Mouse (Mus musculus): ENCODE data around the gene Sema6d. TPM values are rescaled to one million over a fixed set of nuclear protein-coding genes. Genes with fewer than 3 reads are reported as not detected.
A peak's percentile ranks its signal among the peaks of the same experiment; 100 is the strongest.

The Sema6d gene
- polyA plus RNA-seq (2014; fragmentation: Nextera tagmentation; extraction: Ambion mirVana) = 27.9 and 28.1 TPM in 2 replicates

GRCm38 (mm10) chr2:124089813-124090230 lies at the start of gene Sema6d:
Sema6d (plus strand) TSS chr2:124089969.
- Histone ChIP-seq H3K4me1 (ENCODE audit: control insufficient read depth, insufficient read depth, low read length) (no peaks in the 10 kb centered on the region), H3K27ac (ENCODE audit: low read depth, low read length) (peak within 1 kb of the TSS; percentile 39; the same call in 1 of the 2 replicates), H3K4me2 (ENCODE audit: low read depth) (peak within 1 kb of the TSS; percentile 98), H3K9me3 (ENCODE audit: control insufficient read depth, low read length) (no peaks in the 10 kb centered on the region), H3K36me3 (ENCODE audit: control insufficient read depth, insufficient read depth, low read length) (no peaks in the 10 kb centered on the region), H3K4me3 (ENCODE audit: low read depth, low read length) (peak within 1 kb of the TSS; percentile 56), H3K27me3 (ENCODE audit: control insufficient read depth, insufficient read depth, low read length) (peaks cover 11% of the 10 kb centered on the region), H3K9ac (ENCODE audit: low read length) (peak within 1 kb of the TSS; percentile 69)
- ATAC-seq (ENCODE audit: insufficient read depth, low FRiP score, low TSS enrichment) = peak; percentile 74
- DNase-seq (ENCODE audit: low spot score) = no peak
- 2% methylated on average over 28 of the region's 29 CpGs for WGBS

GRCm38 (mm10) chr2:124059910-124060309 lies 29.9 kb upstream of the Sema6d start:
- Histone ChIP-seq H3K9me3 (ENCODE audit: control insufficient read depth, low read length) (no peaks in the 10 kb centered on the region), H3K27me3 (ENCODE audit: control insufficient read depth, insufficient read depth, low read length) (no peaks in the 10 kb centered on the region), H3K27ac (ENCODE audit: low read depth, low read length) (no peak overlapping the region), H3K4me2 (ENCODE audit: low read depth) (no peak overlapping the region), H3K4me1 (ENCODE audit: control insufficient read depth, insufficient read depth, low read length) (no peaks in the 10 kb centered on the region), H3K9ac (ENCODE audit: low read length) (no peak overlapping the region), H3K4me3 (ENCODE audit: low read depth, low read length) (no peak overlapping the region), H3K36me3 (ENCODE audit: control insufficient read depth, insufficient read depth, low read length) (no peaks in the 10 kb centered on the region)
- 83% methylated on average over 3 of the region's 3 CpGs for WGBS
- ATAC-seq (ENCODE audit: insufficient read depth, low FRiP score, low TSS enrichment) (no peak), DNase-seq (ENCODE audit: low spot score) (no peak)

- Histone ChIP-seq H3K36me3 (ENCODE audit: control insufficient read depth, insufficient read depth, low read length) (no peaks in the 10 kb centered on the region), H3K27me3 (ENCODE audit: control insufficient read depth, insufficient read depth, low read length) (no peaks in the 10 kb centered on the region), H3K9me3 (ENCODE audit: control insufficient read depth, low read length) (no peaks in the 10 kb centered on the region), H3K9ac (ENCODE audit: low read length) (no peak overlapping the region), H3K4me1 (ENCODE audit: control insufficient read depth, insufficient read depth, low read length) (no peaks in the 10 kb centered on the region), H3K27ac (ENCODE audit: low read depth, low read length) (no peak overlapping the region), H3K4me2 (ENCODE audit: low read depth) (no peak overlapping the region), H3K4me3 (ENCODE audit: low read depth, low read length) (no peak overlapping the region)
- 88% methylated on average over 4 of the region's 4 CpGs for WGBS
- DNase-seq (ENCODE audit: low spot score) (no peak), ATAC-seq (ENCODE audit: insufficient read depth, low FRiP score, low TSS enrichment) (no peak)
These were observed 21.4 kb upstream of the Sema6d start for GRCm38 (mm10) chr2:124068380-124068779.

- peak; percentile 75 for ATAC-seq (ENCODE audit: insufficient read depth, low FRiP score, low TSS enrichment)
These were observed 19.1 kb upstream of the Sema6d start for GRCm38 (mm10) chr2:124070664-124071063.

GRCm38 (mm10) chr2:124071380-124071779 lies 18.4 kb upstream of the Sema6d start:
- no peak overlapping the region for H3K4me2 ChIP-seq (ENCODE audit: low read depth)
- H3K4me3 ChIP-seq (ENCODE audit: low read depth, low read length) = no peak overlapping the region
- no peaks in the 10 kb centered on the region for H3K27me3 ChIP-seq (ENCODE audit: control insufficient read depth, insufficient read depth, low read length)
- no peaks in the 10 kb centered on the region for H3K4me1 ChIP-seq (ENCODE audit: control insufficient read depth, insufficient read depth, low read length)
- 10% methylated on average over 2 of the region's 2 CpGs for WGBS
- DNase-seq (ENCODE audit: low spot score) = peak; percentile 21
- H3K27ac ChIP-seq (ENCODE audit: low read depth, low read length) = no peak overlapping the region
- no peaks in the 10 kb centered on the region for H3K9me3 ChIP-seq (ENCODE audit: control insufficient read depth, low read length)
- no peaks in the 10 kb centered on the region for H3K36me3 ChIP-seq (ENCODE audit: control insufficient read depth, insufficient read depth, low read length)
- H3K9ac ChIP-seq (ENCODE audit: low read length) = no peak overlapping the region
- ATAC-seq (ENCODE audit: insufficient read depth, low FRiP score, low TSS enrichment) = no peak; the same call in 1 of the 2 replicates

More at GRCm38 (mm10) chr2:124070664-124071063, 19.1 kb upstream of the Sema6d start:
- H3K4me2 ChIP-seq (ENCODE audit: low read depth) = no peak overlapping the region
- H3K9me3 ChIP-seq (ENCODE audit: control insufficient read depth, low read length) = no peaks in the 10 kb centered on the region
- H3K4me1 ChIP-seq (ENCODE audit: control insufficient read depth, insufficient read depth, low read length) = no peaks in the 10 kb centered on the region
- WGBS = 15% methylated on average over 2 of the region's 2 CpGs
- H3K27ac ChIP-seq (ENCODE audit: low read depth, low read length) = no peak overlapping the region
- no peak for DNase-seq (ENCODE audit: low spot score)
- H3K36me3 ChIP-seq (ENCODE audit: control insufficient read depth, insufficient read depth, low read length) = no peaks in the 10 kb centered on the region
- H3K27me3 ChIP-seq (ENCODE audit: control insufficient read depth, insufficient read depth, low read length) = no peaks in the 10 kb centered on the region
- no peak overlapping the region for H3K4me3 ChIP-seq (ENCODE audit: low read depth, low read length)
- no peak overlapping the region for H3K9ac ChIP-seq (ENCODE audit: low read length)

- H3K9ac ChIP-seq (ENCODE audit: low read length) = peak overlapping the region; percentile 69
- peak overlapping the region; percentile 98 for H3K4me2 ChIP-seq (ENCODE audit: low read depth)
- H3K27me3 ChIP-seq (ENCODE audit: control insufficient read depth, insufficient read depth, low read length) = peaks cover 11% of the 10 kb centered on the region
- 2% methylated on average over 47 of the region's 49 CpGs for WGBS
- ATAC-seq (ENCODE audit: insufficient read depth, low FRiP score, low TSS enrichment) (peak; percentile 69), DNase-seq (ENCODE audit: low spot score) (peak; percentile 53)
- H3K36me3 ChIP-seq (ENCODE audit: control insufficient read depth, insufficient read depth, low read length) = no peaks in the 10 kb centered on the region
- H3K27ac ChIP-seq (ENCODE audit: low read depth, low read length) = peak overlapping the region; percentile 39; the same call in 1 of the 2 replicates
- no peaks in the 10 kb centered on the region for H3K9me3 ChIP-seq (ENCODE audit: control insufficient read depth, low read length)
- H3K4me1 ChIP-seq (ENCODE audit: control insufficient read depth, insufficient read depth, low read length) = no peaks in the 10 kb centered on the region
- peak overlapping the region; percentile 56 for H3K4me3 ChIP-seq (ENCODE audit: low read depth, low read length)
These were observed 717 bp downstream of the Sema6d start for GRCm38 (mm10) chr2:124090231-124091141.

GRCm38 (mm10) chr2:124099697-124100096 lies 9.9 kb downstream of the Sema6d start:
- no peak overlapping the region for H3K4me3 ChIP-seq (ENCODE audit: low read depth, low read length)
- WGBS = 51% methylated on average over 1 of the region's 1 CpGs
- DNase-seq (ENCODE audit: low spot score) = no peak

GRCm38 (mm10) chr2:124100486-124101200 lies 10.9 kb downstream of the Sema6d start:
- H3K27me3 ChIP-seq (ENCODE audit: control insufficient read depth, insufficient read depth, low read length) = no peaks in the 10 kb centered on the region
- DNase-seq (ENCODE audit: low spot score) (peak; percentile 71), ATAC-seq (ENCODE audit: insufficient read depth, low FRiP score, low TSS enrichment) (peak; percentile 74; the same call in 1 of the 2 replicates)
- WGBS = 26% methylated on average over 9 of the region's 9 CpGs
- no peak overlapping the region for H3K4me2 ChIP-seq (ENCODE audit: low read depth)
- no peak overlapping the region for H3K9ac ChIP-seq (ENCODE audit: low read length)
- H3K27ac ChIP-seq (ENCODE audit: low read depth, low read length) = no peak overlapping the region
- H3K36me3 ChIP-seq (ENCODE audit: control insufficient read depth, insufficient read depth, low read length) = no peaks in the 10 kb centered on the region
- H3K9me3 ChIP-seq (ENCODE audit: control insufficient read depth, low read length) = no peaks in the 10 kb centered on the region
- no peak overlapping the region for H3K4me3 ChIP-seq (ENCODE audit: low read depth, low read length)
- no peaks in the 10 kb centered on the region for H3K4me1 ChIP-seq (ENCODE audit: control insufficient read depth, insufficient read depth, low read length)

More at GRCm38 (mm10) chr2:124099697-124100096, 9.9 kb downstream of the Sema6d start:
- no peak overlapping the region for H3K27ac ChIP-seq (ENCODE audit: low read depth, low read length)
- no peaks in the 10 kb centered on the region for H3K9me3 ChIP-seq (ENCODE audit: control insufficient read depth, low read length)
- H3K36me3 ChIP-seq (ENCODE audit: control insufficient read depth, insufficient read depth, low read length) = no peaks in the 10 kb centered on the region
- no peak overlapping the region for H3K4me2 ChIP-seq (ENCODE audit: low read depth)
- no peak overlapping the region for H3K9ac ChIP-seq (ENCODE audit: low read length)
- no peaks in the 10 kb centered on the region for H3K4me1 ChIP-seq (ENCODE audit: control insufficient read depth, insufficient read depth, low read length)
- no peaks in the 10 kb centered on the region for H3K27me3 ChIP-seq (ENCODE audit: control insufficient read depth, insufficient read depth, low read length)
- ATAC-seq (ENCODE audit: insufficient read depth, low FRiP score, low TSS enrichment) = no peak

Data from neural tube, embryonic 11.5 days (tissue).